Mouse (Mus musculus): ENCODE measurements around the gene Nanos3. TPM values are rescaled to one million over a fixed set of nuclear protein-coding genes. Genes with fewer than 3 reads are reported as not detected.

Nanos3 gene
- polyA plus RNA-seq, 1 experiment from 2014 or later = 5.6 TPM

DNA sequence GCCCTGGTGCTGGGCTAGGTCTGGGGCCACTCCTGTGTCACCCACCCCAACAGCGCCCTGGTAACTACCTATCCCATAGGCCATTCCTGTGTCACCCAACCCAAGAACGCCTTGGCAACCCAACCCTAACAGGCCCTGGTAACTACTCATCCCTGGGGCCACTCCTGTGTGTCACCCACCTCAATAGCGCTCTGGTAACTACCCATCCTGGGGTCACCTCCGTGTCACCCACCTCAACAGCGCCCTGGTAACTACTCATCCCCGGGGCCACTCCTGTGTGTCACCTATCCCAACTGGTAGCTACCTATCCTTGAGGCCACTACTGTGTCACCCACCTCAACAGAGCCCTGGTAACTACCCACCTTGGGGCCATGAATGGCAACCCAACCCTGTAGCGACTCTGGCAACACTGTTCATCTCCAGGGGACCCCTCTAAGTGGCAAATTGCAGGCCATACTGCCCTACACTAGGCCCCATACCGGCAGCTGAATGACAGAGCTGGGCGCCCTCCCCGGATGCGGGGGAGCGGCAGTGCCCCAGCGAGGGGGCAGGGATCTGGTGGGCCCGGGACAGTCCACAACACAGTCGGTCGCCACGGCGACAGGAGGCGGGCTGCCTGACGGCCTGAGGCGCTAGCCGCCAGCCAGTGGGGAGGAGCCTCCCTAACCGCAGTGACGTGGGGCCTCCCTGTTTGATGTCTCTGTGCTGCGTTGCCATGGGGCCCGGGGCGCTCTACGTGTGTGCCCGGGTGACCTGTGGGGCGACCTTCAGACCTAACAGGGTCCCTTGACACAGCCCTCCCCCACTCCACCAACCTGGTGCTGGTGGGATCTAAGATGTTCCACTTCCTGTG is 13.1 kb upstream of the Nanos3 start:
- 1% methylated on average over 30 of the region's 30 CpGs for WGBS
- Histone ChIP-seq H3K9ac (ENCODE audit: low read depth, low read length) (peak overlapping the region; percentile 12), H3K9me3 (ENCODE audit: control insufficient read depth, low read length) (no peaks in the 10 kb centered on the region), H3K36me3 (ENCODE audit: control insufficient read depth, insufficient read depth, low read length) (no peaks in the 10 kb centered on the region), H3K4me1 (replicated peaks; ENCODE audit: control insufficient read depth, insufficient read depth, low read length) (peaks cover 24% of the 10 kb centered on the region), H3K27ac (ENCODE audit: low read depth, low read length) (peak overlapping the region; percentile 88), H3K4me2 (replicated peaks; ENCODE audit: low read depth, low read length) (peak overlapping the region; percentile 63), H3K27me3 (ENCODE audit: control insufficient read depth, insufficient read depth, low read length) (peaks cover 5% of the 10 kb centered on the region; the same call in 1 of the 2 replicates), H3K4me3 (ENCODE audit: low read depth, low read length) (peak overlapping the region; percentile 34)
- peak; percentile 88 for ATAC-seq (ENCODE audit: low FRiP score)
- peak; percentile 91 for DNase-seq (ENCODE audit: low spot score)

DNA sequence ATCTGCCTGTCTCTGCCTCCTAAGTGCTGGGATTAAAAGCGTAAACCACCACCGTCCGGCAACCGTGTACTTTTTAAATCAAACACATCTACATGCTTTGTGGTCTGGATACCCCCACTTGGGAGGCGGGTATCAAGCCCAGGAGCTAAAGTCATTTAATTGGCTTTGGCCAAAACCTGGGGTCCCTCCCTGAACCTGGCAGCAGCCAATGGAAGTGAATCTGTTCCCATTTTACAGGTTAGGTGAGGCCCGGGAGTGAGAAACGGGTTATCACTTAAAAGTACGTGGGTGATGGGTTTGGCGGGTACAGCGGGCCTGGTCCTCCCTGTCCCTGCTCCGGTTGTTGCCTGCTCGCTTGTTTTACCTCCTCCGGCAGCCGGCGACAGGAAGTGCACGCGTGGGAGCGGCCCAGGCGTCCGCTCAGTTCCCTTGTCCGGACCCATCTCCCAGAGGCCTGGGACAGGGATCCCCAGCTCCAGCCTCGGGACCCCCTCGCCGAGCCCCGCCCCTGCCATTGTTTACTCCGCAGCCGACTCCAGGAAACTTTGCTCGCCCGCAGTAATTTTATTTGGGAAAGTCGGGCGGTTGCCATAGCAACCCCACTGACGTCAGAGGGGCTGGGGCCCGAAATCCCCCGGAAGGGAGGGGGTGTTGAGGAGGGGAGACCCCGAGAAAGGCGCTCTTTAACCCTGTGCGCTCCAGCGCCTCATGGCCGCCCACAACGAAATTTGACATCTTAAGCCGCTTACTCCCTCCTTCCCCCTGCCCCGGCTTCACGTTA is 12.3 kb upstream of the Nanos3 start:
- Histone ChIP-seq H3K4me1 (replicated peaks; ENCODE audit: control insufficient read depth, insufficient read depth, low read length) (peaks cover 24% of the 10 kb centered on the region), H3K27ac (ENCODE audit: low read depth, low read length) (peak overlapping the region; percentile 88), H3K4me2 (replicated peaks; ENCODE audit: low read depth, low read length) (peak overlapping the region; percentile 63), H3K4me3 (ENCODE audit: low read depth, low read length) (peak overlapping the region; percentile 34), H3K36me3 (ENCODE audit: control insufficient read depth, insufficient read depth, low read length) (no peaks in the 10 kb centered on the region), H3K27me3 (ENCODE audit: control insufficient read depth, insufficient read depth, low read length) (peaks cover 6% of the 10 kb centered on the region; the same call in 1 of the 2 replicates), H3K9ac (ENCODE audit: low read depth, low read length) (peak overlapping the region; percentile 12), H3K9me3 (ENCODE audit: control insufficient read depth, low read length) (no peaks in the 10 kb centered on the region)
- peak; percentile 41 for ATAC-seq (ENCODE audit: low FRiP score)
- DNase-seq (ENCODE audit: low spot score) = peak; percentile 97
- WGBS = 3% methylated on average over 43 of the region's 43 CpGs

DNA sequence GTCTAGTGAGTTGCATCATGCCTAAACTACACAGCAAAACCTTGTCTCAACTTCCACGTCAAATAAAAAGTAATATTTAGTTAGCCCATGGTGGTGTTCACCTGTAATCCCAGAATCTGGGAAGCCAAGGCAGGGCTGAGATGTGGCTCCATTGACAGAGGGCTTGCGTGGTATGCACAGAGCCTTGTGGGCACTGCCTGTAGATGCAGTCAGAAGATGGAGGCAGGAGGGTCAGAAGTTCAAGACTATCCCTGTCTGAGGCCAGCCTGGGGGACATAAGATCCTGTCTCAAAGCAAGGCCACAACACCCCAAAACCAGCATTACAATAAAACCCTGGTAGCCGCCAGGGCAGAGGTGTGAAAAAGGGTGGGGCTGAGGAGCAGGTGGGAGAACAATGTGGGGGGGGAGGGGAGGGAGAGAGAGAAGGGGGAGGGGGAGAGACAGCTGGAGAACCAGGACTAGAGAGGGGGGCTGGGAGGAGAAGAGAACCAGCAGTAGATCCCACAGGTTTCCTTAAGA is 9.3 kb upstream of the Nanos3 start:
- H3K4me3 ChIP-seq (ENCODE audit: low read depth, low read length) = no peak overlapping the region
- DNase-seq (ENCODE audit: low spot score) (no peak), ATAC-seq (ENCODE audit: low FRiP score) (no peak)
- WGBS = 71% methylated on average over 3 of the region's 3 CpGs
- no peak overlapping the region for H3K4me2 ChIP-seq (replicated peaks; ENCODE audit: low read depth, low read length)
- no peak overlapping the region for H3K27ac ChIP-seq (ENCODE audit: low read depth, low read length)
- no peaks in the 10 kb centered on the region for H3K36me3 ChIP-seq (ENCODE audit: control insufficient read depth, insufficient read depth, low read length)
- no peak overlapping the region for H3K9ac ChIP-seq (ENCODE audit: low read depth, low read length)
- H3K4me1 ChIP-seq (replicated peaks; ENCODE audit: control insufficient read depth, insufficient read depth, low read length) = peaks cover 10% of the 10 kb centered on the region
- peaks cover 2% of the 10 kb centered on the region; the same call in 1 of the 2 replicates for H3K27me3 ChIP-seq (ENCODE audit: control insufficient read depth, insufficient read depth, low read length)
- H3K9me3 ChIP-seq (ENCODE audit: control insufficient read depth, low read length) = no peaks in the 10 kb centered on the region

DNA sequence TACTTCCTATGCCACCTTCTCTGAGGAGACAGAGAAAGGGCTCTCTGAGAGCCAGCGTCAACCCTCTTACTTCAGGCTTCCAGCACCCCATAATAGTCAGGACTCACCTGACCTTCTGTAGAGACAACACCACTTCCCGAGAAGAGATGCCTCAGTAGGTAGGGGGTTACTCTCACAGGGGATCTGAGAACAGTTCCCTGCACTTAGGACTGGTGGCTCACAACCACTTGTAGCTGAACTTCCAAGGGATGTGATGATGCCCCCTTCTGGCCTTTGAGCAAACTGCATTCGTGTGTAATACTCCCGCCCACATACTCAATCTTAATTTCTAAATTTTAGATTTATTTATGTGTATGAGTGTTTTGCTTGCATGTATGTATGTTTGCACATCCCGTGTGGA is 8.5 kb upstream of the Nanos3 start:
- 78% methylated on average over 5 of the region's 5 CpGs for WGBS
- no peak overlapping the region for H3K4me2 ChIP-seq (replicated peaks; ENCODE audit: low read depth, low read length)
- peaks cover 7% of the 10 kb centered on the region for H3K4me1 ChIP-seq (replicated peaks; ENCODE audit: control insufficient read depth, insufficient read depth, low read length)
- ATAC-seq (ENCODE audit: low FRiP score) (no peak), DNase-seq (ENCODE audit: low spot score) (no peak)
- no peak overlapping the region for H3K9ac ChIP-seq (ENCODE audit: low read depth, low read length)
- no peak overlapping the region for H3K4me3 ChIP-seq (ENCODE audit: low read depth, low read length)
- no peak overlapping the region for H3K27ac ChIP-seq (ENCODE audit: low read depth, low read length)
- no peaks in the 10 kb centered on the region for H3K9me3 ChIP-seq (ENCODE audit: control insufficient read depth, low read length)
- H3K36me3 ChIP-seq (ENCODE audit: control insufficient read depth, insufficient read depth, low read length) = no peaks in the 10 kb centered on the region
- peaks cover 2% of the 10 kb centered on the region; the same call in 1 of the 2 replicates for H3K27me3 ChIP-seq (ENCODE audit: control insufficient read depth, insufficient read depth, low read length)

DNA sequence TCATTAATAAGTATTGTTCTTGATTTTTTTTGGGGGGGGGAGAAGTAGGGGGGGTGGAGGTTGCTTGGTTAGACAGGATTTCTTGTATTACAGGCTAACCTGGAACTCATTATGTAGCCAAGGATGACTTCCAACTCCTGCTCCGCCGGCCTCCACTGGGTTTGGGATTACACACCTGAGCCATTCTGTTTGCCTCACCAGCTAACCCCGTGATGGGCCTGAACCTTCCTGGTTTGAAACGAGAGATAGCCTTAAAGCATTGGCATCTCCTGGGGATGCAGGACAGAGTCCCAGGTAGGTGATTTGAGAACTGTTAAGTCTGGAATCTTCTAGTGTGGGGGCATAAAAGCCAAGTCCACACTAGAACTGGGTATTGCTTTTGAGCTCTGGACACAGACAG is 8.1 kb upstream of the Nanos3 start:
- peaks cover 5% of the 10 kb centered on the region for H3K4me1 ChIP-seq (replicated peaks; ENCODE audit: control insufficient read depth, insufficient read depth, low read length)
- ATAC-seq (ENCODE audit: low FRiP score) = no peak
- H3K27ac ChIP-seq (ENCODE audit: low read depth, low read length) = no peak overlapping the region
- no peaks in the 10 kb centered on the region for H3K9me3 ChIP-seq (ENCODE audit: control insufficient read depth, low read length)
- no peak for DNase-seq (ENCODE audit: low spot score)
- 69% methylated on average over 4 of the region's 4 CpGs for WGBS
- no peak overlapping the region for H3K4me2 ChIP-seq (replicated peaks; ENCODE audit: low read depth, low read length)
- H3K4me3 ChIP-seq (ENCODE audit: low read depth, low read length) = no peak overlapping the region
- no peak overlapping the region for H3K9ac ChIP-seq (ENCODE audit: low read depth, low read length)
- H3K36me3 ChIP-seq (ENCODE audit: control insufficient read depth, insufficient read depth, low read length) = no peaks in the 10 kb centered on the region
- peaks cover 2% of the 10 kb centered on the region; the same call in 1 of the 2 replicates for H3K27me3 ChIP-seq (ENCODE audit: control insufficient read depth, insufficient read depth, low read length)

DNA sequence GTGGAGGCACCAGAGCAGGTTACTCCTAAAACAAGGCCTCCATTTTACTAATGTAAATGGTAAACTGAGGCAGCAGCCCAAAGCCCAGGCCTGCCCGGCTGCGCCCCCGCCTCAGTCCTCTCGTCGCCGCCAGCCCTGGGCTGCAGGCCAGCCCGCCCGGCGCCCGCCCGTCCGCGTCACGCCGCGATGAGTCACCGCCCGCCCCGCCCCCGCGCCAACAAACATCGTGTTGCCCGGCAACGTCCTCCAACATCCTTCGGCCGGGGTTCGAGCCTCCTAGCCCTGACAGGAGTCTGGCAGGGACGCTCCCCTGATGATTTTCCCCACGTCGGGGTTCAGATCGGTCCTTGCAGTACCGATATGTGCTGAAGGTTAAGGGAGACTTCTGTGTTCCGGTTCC is 7.5 kb upstream of the Nanos3 start:
- 3% methylated on average over 33 of the region's 33 CpGs for WGBS
- no peaks in the 10 kb centered on the region; the same call in 1 of the 2 replicates for H3K4me1 ChIP-seq (replicated peaks; ENCODE audit: control insufficient read depth, insufficient read depth, low read length)
- no peaks in the 10 kb centered on the region for H3K9me3 ChIP-seq (ENCODE audit: control insufficient read depth, low read length)
- DNase-seq (ENCODE audit: low spot score) (peak; percentile 79), ATAC-seq (ENCODE audit: low FRiP score) (peak; percentile 41; the same call in 1 of the 2 replicates)
- no peak overlapping the region for H3K4me3 ChIP-seq (ENCODE audit: low read depth, low read length)
- H3K36me3 ChIP-seq (ENCODE audit: control insufficient read depth, insufficient read depth, low read length) = no peaks in the 10 kb centered on the region
- H3K9ac ChIP-seq (ENCODE audit: low read depth, low read length) = no peak overlapping the region
- peak overlapping the region; percentile 21; the same call in 1 of the 2 replicates for H3K4me2 ChIP-seq (replicated peaks; ENCODE audit: low read depth, low read length)
- H3K27me3 ChIP-seq (ENCODE audit: control insufficient read depth, insufficient read depth, low read length) = peaks cover 2% of the 10 kb centered on the region; the same call in 1 of the 2 replicates
- 0 out of 2 replicates have a peak overlapping the region, but pooled peaks have one; percentile 48 for H3K27ac ChIP-seq (ENCODE audit: low read depth, low read length)

DNA sequence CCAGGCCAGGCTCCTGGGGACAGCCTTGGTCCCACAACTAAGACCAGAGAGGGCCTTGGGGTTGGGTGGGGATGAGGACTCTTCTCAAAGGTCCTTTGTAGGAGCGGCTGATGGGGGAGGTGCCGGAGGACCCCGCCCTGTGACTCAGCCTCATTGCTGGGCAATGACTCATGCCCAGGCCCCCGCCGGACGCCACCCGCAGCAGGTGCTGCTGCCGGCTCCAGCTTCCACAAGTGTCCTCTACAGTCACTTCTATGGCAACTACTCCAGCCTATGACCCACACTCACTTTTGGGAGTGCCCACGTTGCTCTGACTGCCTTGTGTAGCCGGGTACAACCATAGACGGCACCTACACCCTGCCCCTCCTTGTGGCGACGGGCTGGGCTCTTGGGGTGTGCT is 7.0 kb upstream of the Nanos3 start:
- no peak overlapping the region for H3K4me2 ChIP-seq (replicated peaks; ENCODE audit: low read depth, low read length)
- peaks cover 4% of the 10 kb centered on the region; the same call in 1 of the 2 replicates for H3K27me3 ChIP-seq (ENCODE audit: control insufficient read depth, insufficient read depth, low read length)
- ATAC-seq (ENCODE audit: low FRiP score) = peak; percentile 40; the same call in 1 of the 2 replicates
- no peak for DNase-seq (ENCODE audit: low spot score)
- 49% methylated on average over 13 of the region's 13 CpGs for WGBS
- H3K4me1 ChIP-seq (replicated peaks; ENCODE audit: control insufficient read depth, insufficient read depth, low read length) = no peaks in the 10 kb centered on the region; the same call in 1 of the 2 replicates
- H3K27ac ChIP-seq (ENCODE audit: low read depth, low read length) = peak overlapping the region; percentile 48; the same call in 1 of the 2 replicates
- no peak overlapping the region for H3K4me3 ChIP-seq (ENCODE audit: low read depth, low read length)
- H3K9ac ChIP-seq (ENCODE audit: low read depth, low read length) = no peak overlapping the region
- no peaks in the 10 kb centered on the region for H3K9me3 ChIP-seq (ENCODE audit: control insufficient read depth, low read length)
- no peaks in the 10 kb centered on the region for H3K36me3 ChIP-seq (ENCODE audit: control insufficient read depth, insufficient read depth, low read length)

DNA sequence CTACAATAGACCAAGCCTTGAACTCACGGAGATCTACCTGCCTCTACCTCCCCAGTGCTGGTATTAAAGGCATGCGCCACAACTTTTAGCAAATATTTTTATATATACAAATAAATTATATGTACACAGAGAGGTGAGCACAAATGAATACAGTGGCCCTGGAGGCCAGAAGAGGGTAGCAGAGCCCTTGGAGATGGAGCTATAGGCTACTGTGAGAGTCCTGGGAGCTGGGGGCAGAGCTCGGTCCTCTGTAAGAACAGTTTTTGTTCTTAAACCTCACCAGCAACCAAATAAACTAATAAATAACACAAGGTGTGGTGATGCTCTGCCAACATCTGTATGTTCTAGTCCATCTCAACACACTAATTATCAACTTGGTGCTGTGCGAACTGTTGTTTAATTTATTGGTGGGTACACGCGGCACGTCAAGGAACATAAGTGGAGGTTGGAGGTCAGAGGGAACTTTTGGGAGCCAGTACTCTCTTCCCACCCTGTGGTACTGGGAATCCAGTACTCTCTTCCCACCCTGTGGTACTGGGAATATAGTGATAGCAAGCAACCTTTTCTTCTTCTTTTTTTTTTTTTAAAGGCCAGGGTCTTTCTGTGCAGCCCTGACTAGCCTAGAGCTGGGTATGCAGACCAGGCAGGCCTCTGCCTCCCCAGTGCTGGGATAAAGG is 5.3 kb upstream of the Nanos3 start:
- H3K4me1 ChIP-seq (replicated peaks; ENCODE audit: control insufficient read depth, insufficient read depth, low read length) = no peaks in the 10 kb centered on the region; the same call in 1 of the 2 replicates
- no peak overlapping the region for H3K27ac ChIP-seq (ENCODE audit: low read depth, low read length)
- ATAC-seq (ENCODE audit: low FRiP score) (no peak), DNase-seq (ENCODE audit: low spot score) (no peak)
- WGBS = 94% methylated on average over 7 of the region's 7 CpGs
- H3K4me3 ChIP-seq (ENCODE audit: low read depth, low read length) = no peak overlapping the region
- H3K9me3 ChIP-seq (ENCODE audit: control insufficient read depth, low read length) = no peaks in the 10 kb centered on the region
- no peak overlapping the region for H3K9ac ChIP-seq (ENCODE audit: low read depth, low read length)
- peaks cover 4% of the 10 kb centered on the region; the same call in 1 of the 2 replicates for H3K27me3 ChIP-seq (ENCODE audit: control insufficient read depth, insufficient read depth, low read length)
- no peak overlapping the region for H3K4me2 ChIP-seq (replicated peaks; ENCODE audit: low read depth, low read length)
- no peaks in the 10 kb centered on the region for H3K36me3 ChIP-seq (ENCODE audit: control insufficient read depth, insufficient read depth, low read length)

Data from hindbrain, embryonic 11.5 days (tissue).